Mouse (Mus musculus): Measurements from ENCODE around the gene Ubqln4. TPM values are rescaled to one million over a fixed set of nuclear protein-coding genes. Genes with fewer than 3 reads are reported as not detected.
"Not testable (repeated sequence)": the region's sequence is repeated elsewhere in the genome, so short reads cannot be mapped to it uniquely, and the experiment has no call there.

Gene Ubqln4
- polyA plus RNA-seq, 1 experiment, result 80.5 TPM

DNA sequence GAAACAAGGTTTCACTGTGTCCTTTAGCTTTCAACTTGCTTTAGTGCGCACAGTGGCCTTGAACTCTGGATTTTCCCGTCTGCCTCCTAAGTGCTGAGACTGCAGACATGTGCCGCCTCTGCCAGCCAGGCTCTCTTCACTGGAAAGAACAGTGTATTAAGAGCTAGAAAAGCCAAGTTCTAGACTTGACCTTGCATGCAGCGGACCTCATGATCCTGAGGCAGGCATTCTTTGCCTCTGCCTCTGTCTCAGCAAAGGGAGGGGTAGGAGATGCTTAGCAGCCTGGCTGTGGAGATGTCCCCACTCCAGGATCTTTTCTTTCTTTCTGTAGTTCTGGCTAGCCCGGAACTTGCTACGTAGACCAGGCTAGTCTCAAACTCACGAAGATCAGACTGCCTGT is 51.3 kb downstream of the Ubqln4 start:
- Histone ChIP-seq H3K27ac (ENCODE audit: control insufficient read depth, insufficient read depth, low read length) (no peak overlapping the region), H3K4me1 (replicated peaks; ENCODE audit: control insufficient read depth, insufficient read depth, low read length) (peaks cover 3% of the 10 kb centered on the region), H3K27me3 (ENCODE audit: control insufficient read depth, insufficient read depth, low read length) (no peaks in the 10 kb centered on the region), H3K36me3 (ENCODE audit: control insufficient read depth, insufficient read depth, low read length) (no peaks in the 10 kb centered on the region), H3K4me3 (ENCODE audit: control insufficient read depth, insufficient read depth, low read length) (no peak overlapping the region)
- TF ChIP-seq POLR2A (IDR thresholded peaks at IDR 0.05; ENCODE audit: control insufficient read depth, extremely low read depth, insufficient read depth, low read length, poor library complexity) (no peak), CTCF (IDR thresholded peaks at IDR 0.05; ENCODE audit: borderline replicate concordance, control insufficient read depth, extremely low read depth, insufficient read depth, low read length, poor library complexity) (no peak)
- WGBS, result 97% methylated on average over 7 of the region's 7 CpGs
- no peak for DNase-seq

DNA sequence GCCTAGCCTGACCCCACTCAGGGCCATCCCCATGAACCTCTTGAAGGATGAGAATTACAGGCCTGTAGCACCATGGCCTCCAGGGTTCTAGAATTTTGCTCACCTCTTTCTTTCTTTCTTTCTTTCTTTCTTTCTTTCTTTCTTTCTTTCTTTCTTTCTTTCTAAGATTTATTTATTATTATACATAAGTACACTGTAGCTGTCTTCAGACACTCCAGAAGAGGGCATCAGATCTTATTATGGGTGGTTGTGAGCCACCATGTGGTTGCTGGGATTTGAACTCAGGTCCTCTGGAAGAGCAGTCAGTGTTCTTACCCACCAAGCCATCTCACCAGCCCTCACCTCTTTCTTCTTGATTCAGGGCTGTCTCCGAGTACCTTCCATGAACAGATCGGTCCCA is 52.1 kb downstream of the Ubqln4 start, which contains the start of gene Arhgef2:
TSS of gene Arhgef2 (plus strand) at position 301 of the 400 bp plus-strand sequence.
- H3K4me1 ChIP-seq (replicated peaks; ENCODE audit: control insufficient read depth, insufficient read depth, low read length); H3K4me3 ChIP-seq (ENCODE audit: control insufficient read depth, insufficient read depth, low read length); DNase-seq; H3K36me3 ChIP-seq (ENCODE audit: control insufficient read depth, insufficient read depth, low read length); H3K27ac ChIP-seq (ENCODE audit: control insufficient read depth, insufficient read depth, low read length); H3K27me3 ChIP-seq (ENCODE audit: control insufficient read depth, insufficient read depth, low read length): not testable (repeated sequence)
- WGBS, result 94% methylated on average over 2 of the region's 2 CpGs

DNA sequence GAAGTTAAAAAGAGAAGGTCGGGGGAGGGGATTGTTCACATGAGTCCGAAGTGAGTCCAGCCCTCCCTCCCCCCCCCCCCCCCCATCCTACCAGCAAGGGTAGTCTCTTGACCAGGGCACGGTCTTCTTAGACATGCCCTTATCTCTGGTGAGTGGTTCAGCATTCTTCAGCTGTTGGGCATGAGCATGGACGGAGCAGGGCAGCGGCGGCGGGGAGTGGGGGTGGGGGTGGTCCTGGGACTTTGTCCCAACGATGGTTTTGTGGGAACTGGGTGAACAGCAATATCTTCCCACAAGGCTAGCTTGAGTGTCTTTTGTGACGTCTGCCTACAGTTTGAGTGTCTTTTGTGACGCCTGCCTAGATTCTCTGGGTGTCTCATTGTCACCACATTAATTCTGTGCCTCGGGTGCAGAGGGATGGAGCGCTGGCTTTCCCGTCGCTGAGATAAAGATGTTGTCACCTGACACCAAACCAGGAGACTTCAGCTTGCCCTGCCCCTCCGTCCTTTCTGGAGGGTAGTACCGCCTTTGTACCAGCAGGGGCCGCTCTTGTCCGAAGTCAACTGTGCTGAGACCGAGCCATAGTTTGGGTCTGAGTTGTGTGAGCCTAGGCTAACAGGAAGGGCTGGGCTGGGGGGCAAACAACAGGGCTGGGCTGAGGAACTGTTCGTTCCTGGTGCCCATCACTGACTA is 53.7 kb downstream of the Ubqln4 start:
- H3K4me3 ChIP-seq (ENCODE audit: control insufficient read depth, insufficient read depth, low read length), result no peak overlapping the region
- TF ChIP-seq POLR2A (IDR thresholded peaks at IDR 0.05; ENCODE audit: control insufficient read depth, extremely low read depth, insufficient read depth, low read length, poor library complexity) (no peak), CTCF (IDR thresholded peaks at IDR 0.05; ENCODE audit: borderline replicate concordance, control insufficient read depth, extremely low read depth, insufficient read depth, low read length, poor library complexity) (peak; percentile 89)
- H3K27ac ChIP-seq (ENCODE audit: control insufficient read depth, insufficient read depth, low read length), result no peak overlapping the region
- peak; percentile 91 for DNase-seq
- H3K36me3 ChIP-seq (ENCODE audit: control insufficient read depth, insufficient read depth, low read length), result no peaks in the 10 kb centered on the region
- no peaks in the 10 kb centered on the region for H3K27me3 ChIP-seq (ENCODE audit: control insufficient read depth, insufficient read depth, low read length)
- H3K4me1 ChIP-seq (replicated peaks; ENCODE audit: control insufficient read depth, insufficient read depth, low read length), result peaks cover 3% of the 10 kb centered on the region
- WGBS, result under 1% methylated on average over 20 of the region's 20 CpGs

DNA sequence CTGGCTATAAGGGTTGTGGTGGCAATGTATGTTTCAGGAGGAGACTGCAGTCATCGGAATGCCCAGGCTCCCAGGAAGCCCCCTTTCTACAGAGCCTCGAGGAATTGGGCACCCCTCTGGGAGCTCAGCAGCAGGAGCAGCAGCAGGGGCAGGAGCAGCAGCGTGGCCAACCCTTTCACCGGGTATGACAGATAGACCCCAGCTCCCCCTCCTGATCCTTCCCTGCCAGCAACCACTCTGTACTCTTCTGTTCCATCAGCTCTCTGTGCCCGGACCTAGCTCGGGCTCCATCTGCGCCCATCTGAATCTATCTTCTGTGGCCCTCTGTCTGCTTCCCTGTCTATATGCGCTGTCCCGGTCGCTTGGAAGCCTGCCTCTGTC is 54.2 kb downstream of the Ubqln4 start:
- WGBS, result 57% methylated on average over 10 of the region's 10 CpGs
- H3K36me3 ChIP-seq (ENCODE audit: control insufficient read depth, insufficient read depth, low read length), result no peaks in the 10 kb centered on the region
- TF ChIP-seq POLR2A (IDR thresholded peaks at IDR 0.05; ENCODE audit: control insufficient read depth, extremely low read depth, insufficient read depth, low read length, poor library complexity) (no peak), CTCF (IDR thresholded peaks at IDR 0.05; ENCODE audit: borderline replicate concordance, control insufficient read depth, extremely low read depth, insufficient read depth, low read length, poor library complexity) (no peak)
- no peaks in the 10 kb centered on the region for H3K27me3 ChIP-seq (ENCODE audit: control insufficient read depth, insufficient read depth, low read length)
- H3K4me3 ChIP-seq (ENCODE audit: control insufficient read depth, insufficient read depth, low read length), result no peak overlapping the region
- peaks cover 3% of the 10 kb centered on the region for H3K4me1 ChIP-seq (replicated peaks; ENCODE audit: control insufficient read depth, insufficient read depth, low read length)
- no peak overlapping the region for H3K27ac ChIP-seq (ENCODE audit: control insufficient read depth, insufficient read depth, low read length)
- no peak for DNase-seq

DNA sequence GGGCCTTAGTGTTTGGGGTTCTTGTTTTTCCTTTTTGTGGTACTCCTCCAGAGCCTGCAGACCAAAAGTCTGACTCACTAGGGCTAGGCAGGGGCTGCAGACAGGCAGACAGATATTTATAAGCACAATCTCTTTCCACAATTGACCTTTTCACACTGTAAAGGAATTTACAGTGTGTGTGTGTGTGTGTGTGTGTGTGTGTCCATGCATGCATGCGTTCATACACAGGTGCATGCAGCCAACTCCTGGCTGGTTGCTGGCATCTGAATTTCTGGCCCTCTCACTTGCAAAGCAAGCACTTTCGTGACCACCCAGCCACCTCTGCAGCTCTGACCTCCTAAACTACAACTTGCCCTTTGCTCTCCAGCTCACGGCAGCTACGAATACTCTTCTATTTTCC is 55.5 kb downstream of the Ubqln4 start:
- TF ChIP-seq CTCF (IDR thresholded peaks at IDR 0.05; ENCODE audit: borderline replicate concordance, control insufficient read depth, extremely low read depth, insufficient read depth, low read length, poor library complexity) (no peak), POLR2A (IDR thresholded peaks at IDR 0.05; ENCODE audit: control insufficient read depth, extremely low read depth, insufficient read depth, low read length, poor library complexity) (no peak)
- WGBS, result 98% methylated on average over 4 of the region's 4 CpGs
- Histone ChIP-seq H3K36me3 (ENCODE audit: control insufficient read depth, insufficient read depth, low read length) (no peaks in the 10 kb centered on the region), H3K27ac (ENCODE audit: control insufficient read depth, insufficient read depth, low read length) (no peak overlapping the region), H3K4me3 (ENCODE audit: control insufficient read depth, insufficient read depth, low read length) (no peak overlapping the region), H3K4me1 (replicated peaks; ENCODE audit: control insufficient read depth, insufficient read depth, low read length) (peaks cover 3% of the 10 kb centered on the region), H3K27me3 (ENCODE audit: control insufficient read depth, insufficient read depth, low read length) (no peaks in the 10 kb centered on the region)
- DNase-seq, result no peak

DNA sequence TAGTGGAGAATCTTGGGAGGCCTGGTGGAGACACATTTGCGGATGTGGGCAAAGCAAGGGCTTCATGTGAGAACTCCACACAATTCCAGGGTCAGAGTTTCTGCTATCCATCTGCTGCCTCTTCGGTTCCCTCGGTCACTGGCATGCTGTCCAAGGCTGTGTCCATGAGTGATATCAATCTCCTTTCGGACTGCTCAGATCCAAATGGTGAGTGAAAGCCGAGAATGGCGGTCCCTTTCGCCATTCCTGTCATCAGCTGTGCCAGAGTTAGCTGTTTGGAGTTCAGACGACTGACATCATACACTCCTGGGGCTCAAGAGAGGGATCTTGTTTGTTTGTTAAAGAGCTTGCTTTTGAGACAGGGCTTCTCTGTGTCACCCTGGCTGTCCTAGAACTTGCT is 60.9 kb downstream of the Ubqln4 start:
- DNase-seq, result no peak
- 96% methylated on average over 8 of the region's 8 CpGs for WGBS
- no peaks in the 10 kb centered on the region for H3K36me3 ChIP-seq (ENCODE audit: control insufficient read depth, insufficient read depth, low read length)

DNA sequence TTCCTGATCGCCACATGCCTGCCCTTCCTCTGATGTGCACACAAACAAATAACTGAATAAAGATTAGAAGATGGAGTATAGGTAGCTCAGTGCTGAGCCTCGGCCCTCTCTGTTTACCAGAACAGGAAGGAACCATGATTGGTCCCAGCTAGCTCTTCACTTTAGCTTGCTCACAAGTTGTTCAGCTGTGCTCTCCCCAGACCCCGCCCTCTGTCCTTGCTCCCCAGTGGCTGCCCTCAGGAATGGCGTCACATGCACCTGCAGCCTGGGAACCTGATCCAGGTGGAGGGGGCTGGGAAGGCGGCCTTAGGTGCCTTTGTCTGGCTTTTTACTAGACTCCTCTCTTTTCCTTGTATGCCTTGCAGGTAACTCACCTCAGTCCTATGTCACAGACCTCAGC is 61.6 kb downstream of the Ubqln4 start:
- no peak for TF ChIP-seq CTCF (IDR thresholded peaks at IDR 0.05; ENCODE audit: borderline replicate concordance, control insufficient read depth, extremely low read depth, insufficient read depth, low read length, poor library complexity)
- TF ChIP-seq POLR2A (IDR thresholded peaks at IDR 0.05; ENCODE audit: control insufficient read depth, extremely low read depth, insufficient read depth, low read length, poor library complexity), result no peak
- WGBS, result 72% methylated on average over 5 of the region's 5 CpGs

More for the DNA sequence above, 60.9 kb downstream of the Ubqln4 start:
- Histone ChIP-seq H3K4me1 (replicated peaks; ENCODE audit: control insufficient read depth, insufficient read depth, low read length) (no peaks in the 10 kb centered on the region), H3K27me3 (ENCODE audit: control insufficient read depth, insufficient read depth, low read length) (no peaks in the 10 kb centered on the region), H3K4me3 (ENCODE audit: control insufficient read depth, insufficient read depth, low read length) (no peak overlapping the region), H3K27ac (ENCODE audit: control insufficient read depth, insufficient read depth, low read length) (no peak overlapping the region)
- TF ChIP-seq POLR2A (IDR thresholded peaks at IDR 0.05; ENCODE audit: control insufficient read depth, extremely low read depth, insufficient read depth, low read length, poor library complexity), result no peak
- no peak for TF ChIP-seq CTCF (IDR thresholded peaks at IDR 0.05; ENCODE audit: borderline replicate concordance, control insufficient read depth, extremely low read depth, insufficient read depth, low read length, poor library complexity)

More for the DNA sequence above, 61.6 kb downstream of the Ubqln4 start:
- Histone ChIP-seq H3K4me3 (ENCODE audit: control insufficient read depth, insufficient read depth, low read length) (no peak overlapping the region), H3K36me3 (ENCODE audit: control insufficient read depth, insufficient read depth, low read length) (no peaks in the 10 kb centered on the region), H3K27ac (ENCODE audit: control insufficient read depth, insufficient read depth, low read length) (no peak overlapping the region), H3K27me3 (ENCODE audit: control insufficient read depth, insufficient read depth, low read length) (no peaks in the 10 kb centered on the region), H3K4me1 (replicated peaks; ENCODE audit: control insufficient read depth, insufficient read depth, low read length) (peaks cover 6% of the 10 kb centered on the region)
- DNase-seq, result no peak

All from thymus, adult 2 months (tissue).